Mouse (Mus musculus): ENCODE results near the gene Atrip.

DNA sequence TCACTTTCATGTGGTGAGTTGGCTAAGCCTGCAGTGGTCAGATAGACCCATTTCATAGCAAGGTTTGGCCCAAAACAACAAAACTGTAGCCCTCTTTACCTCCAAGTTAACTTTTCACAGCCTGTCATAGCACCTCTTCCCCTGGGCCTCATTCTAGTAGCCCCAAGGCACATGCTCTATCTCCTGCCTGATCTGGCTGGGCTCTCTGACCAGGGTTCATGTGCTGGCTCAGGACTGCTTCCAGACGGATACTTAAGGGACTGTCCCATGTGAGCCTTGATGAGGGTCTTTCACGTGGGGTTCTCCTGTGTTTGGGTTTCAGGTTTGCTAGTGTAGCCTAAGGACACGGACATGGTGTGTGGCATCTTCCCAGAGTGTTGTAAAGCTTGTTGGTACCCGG lies 34.2 kb downstream of the Atrip start:
- TF ChIP-seq CTCF (IDR thresholded peaks at IDR 0.05; ENCODE audit: extremely low read depth, insufficient read length, insufficient replicate concordance, low read depth, low read length) (no peak), POLR2A (IDR thresholded peaks at IDR 0.05; ENCODE audit: low read depth, low read length) (no peak)
